Comparison of ENCODE assay signal across 9 mouse cellular contexts in the genomic region with DNA sequence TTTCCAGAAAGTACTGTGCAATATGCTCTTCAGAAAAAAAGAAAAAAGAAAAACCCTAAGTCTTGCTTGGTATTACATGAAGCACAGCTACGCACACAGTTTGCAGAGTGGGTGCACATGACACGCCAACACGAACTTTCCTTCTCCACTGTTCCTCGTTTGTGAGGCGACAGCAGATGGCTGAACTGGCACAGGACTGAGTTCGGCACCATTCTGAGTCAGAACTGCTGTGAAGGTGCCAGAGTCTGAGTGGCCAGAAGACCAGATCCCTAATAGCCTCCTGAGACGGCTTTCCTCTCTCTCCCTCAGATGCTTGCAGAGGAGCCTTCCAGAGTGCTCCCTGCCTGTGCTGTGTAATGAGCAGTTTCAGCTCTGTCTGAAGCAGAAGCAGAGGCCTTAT.
DNase-seq lines count a peak whose midpoint lies in the region; ATAC-seq and TF ChIP-seq lines count a peak whose summit lies in the region.
"Had no signal": no experiment of that assay in that cellular context is flagged by ENCODE, and none has a peak within 500 bp of the region (broad histone marks: within the 10 kb centered on the region; RNA-seq: fewer than 3 reads in every experiment).

No protein-coding gene starts in this region.

- H3K9ac ChIP-seq in midbrain, postnatal 0 days (replicated peaks; ENCODE audit: low read length, poor library complexity, severe bottlenecking) = no peak overlapping the region
- H3K9ac ChIP-seq in midbrain, embryonic 14.5 days (replicated peaks; ENCODE audit: low read length) = no peak overlapping the region

- intact Hi-C loops in left cerebral cortex, adult 2 months (cut with DNase I) = loop anchor here (1.0 to 5.0 kb wide), 7 partner anchors 50 to 839 kb away; a partner anchor contains a TSS

- TF ChIP-seq CTCF in midbrain, postnatal 0 days (IDR thresholded peaks at IDR 0.05) = no peak
- TF ChIP-seq CTCF in left cerebral cortex, adult 2 months (IDR thresholded peaks at IDR 0.05) = no peak

- 78% methylated on average over 7 of the region's 7 CpGs for WGBS in midbrain, postnatal 0 days
- WGBS in midbrain, embryonic 14.5 days = 86% methylated on average over 7 of the region's 7 CpGs

- H3K4me2 ChIP-seq in midbrain, postnatal 0 days (ENCODE audit: low read depth, low read length, poor library complexity, severe bottlenecking) = no peak overlapping the region
- no peak overlapping the region for H3K4me2 ChIP-seq in midbrain, embryonic 14.5 days (ENCODE audit: low read length)

- no peak for ATAC-seq in midbrain, postnatal 0 days (ENCODE audit: low FRiP score)
- ATAC-seq in midbrain, embryonic 14.5 days (ENCODE audit: low FRiP score, low TSS enrichment) = no peak

- no peaks in the 10 kb centered on the region for H3K9me3 ChIP-seq in midbrain, postnatal 0 days (ENCODE audit: low read length)
- H3K9me3 ChIP-seq in midbrain, embryonic 14.5 days (ENCODE audit: control insufficient read depth, low read length) = no peaks in the 10 kb centered on the region
- H3K9me3 ChIP-seq: G1E had no signal

- no peaks in the 10 kb centered on the region for H3K36me3 ChIP-seq in midbrain, postnatal 0 days (ENCODE audit: insufficient read depth, low read length)
- H3K36me3 ChIP-seq in midbrain, embryonic 14.5 days (ENCODE audit: control insufficient read depth, insufficient read depth, low read length) = no peaks in the 10 kb centered on the region
- H3K36me3 ChIP-seq: G1E had no signal

- no peaks in the 10 kb centered on the region for H3K27me3 ChIP-seq in midbrain, postnatal 0 days (ENCODE audit: insufficient read depth, low read length)
- no peaks in the 10 kb centered on the region for H3K27me3 ChIP-seq in midbrain, embryonic 14.5 days (ENCODE audit: control insufficient read depth, insufficient read depth, low read length)

- H3K27ac ChIP-seq in midbrain, postnatal 0 days (ENCODE audit: low read depth, low read length) = no peak overlapping the region
- H3K27ac ChIP-seq in midbrain, embryonic 14.5 days (replicated peaks; ENCODE audit: low read depth, low read length) = no peak overlapping the region
- H3K27ac ChIP-seq in left cerebral cortex, adult 2 months = peak overlapping the region; percentile 83

- peak; percentile 47 for DNase-seq in midbrain, postnatal 0 days (ENCODE audit: low spot score)
- DNase-seq in midbrain, embryonic 14.5 days = no peak
- DNase-seq in gastrocnemius, postnatal 10 days = peak; percentile 32
- peak; percentile 54 to 81 for DNase-seq in left cerebral cortex, adult 2 months (ENCODE audit: extremely low spot score in 1 of 2, low spot score in 2 of 2)
- DNase-seq in natural killer cell, adult 2 months (ENCODE audit: low spot score in 2 of 2) = no peak
- DNase-seq in adrenal gland, postnatal 14 days = no peak
- DNase-seq in lung, postnatal 4 days = no peak
- DNase-seq in kidney, postnatal 4 days = no peak

- H3K4me1 ChIP-seq in midbrain, postnatal 0 days (ENCODE audit: insufficient read depth, low read length) = no peaks in the 10 kb centered on the region
- no peaks in the 10 kb centered on the region for H3K4me1 ChIP-seq in midbrain, embryonic 14.5 days (ENCODE audit: control insufficient read depth, insufficient read depth, low read length)

- H3K4me3 ChIP-seq in midbrain, postnatal 0 days (ENCODE audit: low read depth, low read length) = no peak overlapping the region
- H3K4me3 ChIP-seq in midbrain, embryonic 14.5 days (replicated peaks; ENCODE audit: low read depth, low read length) = no peak overlapping the region
- H3K4me3 ChIP-seq in left cerebral cortex, adult 2 months = no peak overlapping the region

Comparison
In these comparisons a context has a peak if more than half of its experiments do, and no peak if none do; other contexts are left out.
1. DNase-seq: peak in midbrain, postnatal 0 days (single experiment), gastrocnemius, postnatal 10 days (single experiment) and left cerebral cortex, adult 2 months (2 of 2); none in midbrain, embryonic 14.5 days (single experiment), natural killer cell, adult 2 months (0 of 2), adrenal gland, postnatal 14 days (single experiment), lung, postnatal 4 days (0 of 2) and kidney, postnatal 4 days (0 of 2).